Mouse (Mus musculus) E14TG2a.4 (cell line): Measurements from ENCODE around the gene Acox2.

Experiments
- H3K27me3 ChIP-seq: 2 replicates; pipeline ENCODE4 v1.6.1; 2014; ENCODE audit warnings: low read length, control low read depth; ENCODE audit not compliant: insufficient read depth
- H3K36me3 ChIP-seq: 2 replicates; pipeline ENCODE4 v1.6.1; 2014; ENCODE audit warnings: low read length, control low read depth; ENCODE audit not compliant: insufficient read depth
- H3K4me1 ChIP-seq: replicated peaks from 2 replicates; pipeline ENCODE4 v1.6.1; 2014; ENCODE audit warnings: low read depth, low read length, control low read depth
- H3K4me3 ChIP-seq: replicated peaks from 2 replicates; pipeline ENCODE4 v1.5.1; 2014; ENCODE audit warnings: mild to moderate bottlenecking, low read length
- H3K9me3 ChIP-seq: 2 replicates; pipeline ENCODE4 v1.6.1; 2014; ENCODE audit warnings: low read length, control low read depth
- CTCF ChIP-seq: conservative IDR thresholded peaks from 2 replicates; pipeline ENCODE4 v1.5.1; 2014; ENCODE audit warnings: low read length
- NANOG ChIP-seq: IDR thresholded peaks from 2 replicates; pipeline ENCODE4 v1.6.1; 2014; ENCODE audit warnings: borderline replicate concordance, low read length, mixed read lengths
- POU5F1 ChIP-seq: IDR thresholded peaks from 2 replicates; pipeline ENCODE4 v1.6.1; 2014; ENCODE audit warnings: low read length, borderline replicate concordance

Gene Acox2

DNA sequence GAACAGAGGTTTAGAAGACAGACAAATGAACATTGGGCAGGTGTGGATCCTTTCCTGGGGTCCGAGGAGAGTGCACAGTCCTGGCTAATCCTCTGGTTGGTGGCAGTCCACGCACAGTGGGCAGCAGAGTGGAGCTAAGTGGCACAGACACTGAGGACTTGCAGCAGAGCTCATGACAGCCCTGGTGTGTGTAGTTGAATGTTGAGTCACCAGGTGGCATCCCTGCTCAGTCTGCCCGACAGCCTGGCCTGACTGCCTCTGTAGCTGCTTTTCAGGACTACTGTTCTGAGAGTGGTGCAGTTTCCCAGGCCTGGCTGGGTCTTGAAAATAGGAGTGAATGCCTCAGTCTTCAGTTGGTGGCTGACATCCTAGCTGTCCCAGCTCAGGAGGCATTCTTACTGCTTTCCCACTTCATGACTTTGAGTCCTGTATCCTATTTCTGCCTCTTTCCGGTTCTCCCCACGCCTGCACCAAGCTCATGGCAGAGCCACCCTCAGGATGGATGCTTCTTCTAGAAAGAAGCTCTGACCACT is 16.7 kb downstream of the Acox2 start:
- no peak overlapping the region for H3K4me3 ChIP-seq
- no peaks in the 10 kb centered on the region for H3K36me3 ChIP-seq
- TF ChIP-seq NANOG (no peak), CTCF (no peak), POU5F1 (no peak)

DNA sequence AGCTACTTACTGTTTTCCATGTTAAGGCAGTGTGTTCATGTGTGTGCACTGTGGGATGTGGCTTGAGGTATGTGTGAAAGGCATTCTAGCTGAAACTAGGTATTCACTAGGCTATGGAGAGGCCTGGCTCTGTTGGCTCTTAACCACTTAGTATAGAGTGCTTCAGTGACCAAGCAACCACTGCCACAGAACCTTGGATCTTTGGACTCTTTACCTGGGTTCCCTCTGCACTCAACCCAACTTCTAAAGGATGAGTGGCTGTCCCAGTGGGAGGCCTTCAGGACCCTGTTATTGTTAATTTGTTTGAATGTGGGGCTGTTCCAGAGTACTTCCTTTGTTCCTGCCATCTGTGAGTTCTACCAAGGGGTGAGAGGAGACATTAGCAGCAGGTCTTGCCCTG is 17.3 kb downstream of the Acox2 start:
- no peaks in the 10 kb centered on the region for H3K36me3 ChIP-seq
- 0 out of 2 replicates have a peak, but pooled peaks cover 3% of the 10 kb centered on the region for H3K27me3 ChIP-seq
- TF ChIP-seq NANOG: no peak
- no peak for TF ChIP-seq CTCF
- no peak for TF ChIP-seq POU5F1

More for the DNA sequence above, 16.7 kb downstream of the Acox2 start:
- no peaks in the 10 kb centered on the region for H3K9me3 ChIP-seq
- H3K27me3 ChIP-seq: 0 out of 2 replicates have a peak, but pooled peaks cover 3% of the 10 kb centered on the region
- peaks cover 8% of the 10 kb centered on the region; the same call in 1 of the 2 replicates for H3K4me1 ChIP-seq

DNA sequence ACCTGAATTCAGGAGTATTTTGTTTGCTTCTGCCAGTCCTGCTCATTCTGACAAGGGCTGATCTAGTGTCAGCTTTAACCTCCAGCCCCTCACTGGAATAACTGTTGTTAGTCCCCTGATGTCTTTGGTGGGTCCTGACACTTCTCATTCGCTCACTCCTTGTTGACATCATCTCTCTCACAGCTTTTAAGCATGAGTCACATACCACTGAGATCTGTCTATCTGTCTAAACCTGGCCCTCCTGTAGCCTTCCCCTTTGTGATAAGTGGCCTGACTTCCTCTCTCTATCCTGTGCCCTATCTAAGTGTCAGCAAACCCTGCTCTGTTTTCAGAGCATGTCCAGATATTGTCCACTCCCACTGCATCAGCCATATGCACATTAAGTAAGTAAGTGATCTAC is 25.9 kb downstream of the Acox2 start:
- Histone ChIP-seq H3K4me3 (no peak overlapping the region), H3K36me3 (no peaks in the 10 kb centered on the region), H3K27me3 (no peaks in the 10 kb centered on the region), H3K9me3 (no peaks in the 10 kb centered on the region), H3K4me1 (no peaks in the 10 kb centered on the region)
- TF ChIP-seq NANOG: no peak
- TF ChIP-seq POU5F1: no peak
- TF ChIP-seq CTCF: no peak

More for the DNA sequence above, 17.3 kb downstream of the Acox2 start:
- Histone ChIP-seq H3K9me3 (no peaks in the 10 kb centered on the region), H3K4me1 (peaks cover 8% of the 10 kb centered on the region; the same call in 1 of the 2 replicates), H3K4me3 (no peak overlapping the region)

- Histone ChIP-seq H3K4me3 (no peak overlapping the region), H3K4me1 (no peaks in the 10 kb centered on the region), H3K27me3 (no peaks in the 10 kb centered on the region), H3K9me3 (no peaks in the 10 kb centered on the region), H3K36me3 (no peaks in the 10 kb centered on the region)
- TF ChIP-seq NANOG (no peak), CTCF (no peak), POU5F1 (no peak)
These were observed 26.8 kb downstream of the Acox2 start for GRCm38 (mm10) chr14:8232155-8232910.

GRCm38 (mm10) chr14:8229367-8230019 is 29.7 kb downstream of the Acox2 start:
- 0 out of 2 replicates have a peak, but pooled peaks cover 2% of the 10 kb centered on the region for H3K36me3 ChIP-seq
- no peaks in the 10 kb centered on the region; the same call in 1 of the 2 replicates for H3K4me1 ChIP-seq
- H3K27me3 ChIP-seq: no peaks in the 10 kb centered on the region
- no peak overlapping the region for H3K4me3 ChIP-seq
- no peak for TF ChIP-seq POU5F1
- no peak for TF ChIP-seq CTCF
- no peak for TF ChIP-seq NANOG
- no peaks in the 10 kb centered on the region for H3K9me3 ChIP-seq

DNA sequence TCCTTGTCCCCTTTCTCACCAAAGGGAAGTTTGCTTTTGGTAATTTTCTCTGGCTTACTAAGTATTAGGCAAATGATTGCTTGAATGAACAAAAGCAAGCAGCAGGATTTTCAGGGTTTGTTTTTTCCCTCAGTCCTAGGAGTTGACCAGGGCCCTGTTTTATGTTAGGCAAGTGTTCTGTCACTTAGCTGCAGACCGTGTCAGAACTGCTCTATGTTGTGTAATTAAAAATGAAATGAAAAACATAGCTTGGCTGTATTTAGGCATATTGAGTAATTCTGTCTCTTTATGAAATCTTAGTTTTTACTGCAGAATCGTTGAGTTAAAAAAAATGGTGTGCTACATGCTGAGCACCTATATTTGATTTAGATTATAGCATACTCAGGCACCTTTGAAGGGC is 34.3 kb downstream of the Acox2 start:
- no peak for TF ChIP-seq POU5F1
- TF ChIP-seq NANOG: no peak
- TF ChIP-seq CTCF: no peak
- peaks cover 41% of the 10 kb centered on the region for H3K36me3 ChIP-seq
- H3K27me3 ChIP-seq: no peaks in the 10 kb centered on the region
- peaks cover 10% of the 10 kb centered on the region for H3K4me1 ChIP-seq
- no peak overlapping the region for H3K4me3 ChIP-seq
- H3K9me3 ChIP-seq: no peaks in the 10 kb centered on the region

DNA sequence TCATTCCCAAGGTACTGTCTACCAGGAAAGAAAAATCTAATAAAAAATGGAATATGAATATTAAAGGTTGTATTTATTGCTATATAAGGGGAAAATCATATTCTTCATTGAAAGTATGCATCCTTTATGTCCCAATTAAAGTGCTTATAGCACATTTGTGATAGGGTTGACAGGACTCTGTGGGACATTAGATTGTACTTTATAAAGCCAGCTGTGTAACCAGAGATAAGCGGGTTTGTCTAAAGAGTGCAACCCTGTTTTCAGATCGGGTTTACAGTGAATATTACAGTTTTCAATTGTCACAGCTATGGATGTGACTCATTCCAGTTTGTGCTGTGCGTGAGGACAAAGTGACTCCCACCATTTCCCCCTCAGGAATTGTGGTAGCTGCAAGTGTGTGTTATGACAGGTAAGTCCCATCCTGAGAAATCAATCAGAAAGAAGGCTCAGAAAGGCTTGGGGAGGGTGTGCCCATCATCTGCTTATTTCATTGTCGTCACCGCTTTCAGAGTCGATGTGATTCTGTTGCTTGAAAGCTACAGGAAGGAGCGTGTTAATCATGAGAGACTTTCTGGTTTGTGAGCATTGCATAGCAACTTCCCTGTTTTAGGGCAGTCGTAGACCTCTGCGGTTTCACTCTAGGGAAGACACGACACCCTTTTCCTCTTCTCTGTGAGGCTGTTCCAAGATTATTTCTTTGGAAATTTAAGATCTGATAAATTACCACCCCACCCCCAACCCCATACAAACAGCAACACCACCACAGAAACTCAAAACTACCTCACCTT is 35.5 kb downstream of the Acox2 start:
- TF ChIP-seq CTCF (no peak), POU5F1 (no peak), NANOG (no peak)
- Histone ChIP-seq H3K27me3 (no peaks in the 10 kb centered on the region), H3K36me3 (peaks cover 41% of the 10 kb centered on the region), H3K4me3 (no peak overlapping the region), H3K4me1 (peaks cover 19% of the 10 kb centered on the region), H3K9me3 (no peaks in the 10 kb centered on the region)

DNA sequence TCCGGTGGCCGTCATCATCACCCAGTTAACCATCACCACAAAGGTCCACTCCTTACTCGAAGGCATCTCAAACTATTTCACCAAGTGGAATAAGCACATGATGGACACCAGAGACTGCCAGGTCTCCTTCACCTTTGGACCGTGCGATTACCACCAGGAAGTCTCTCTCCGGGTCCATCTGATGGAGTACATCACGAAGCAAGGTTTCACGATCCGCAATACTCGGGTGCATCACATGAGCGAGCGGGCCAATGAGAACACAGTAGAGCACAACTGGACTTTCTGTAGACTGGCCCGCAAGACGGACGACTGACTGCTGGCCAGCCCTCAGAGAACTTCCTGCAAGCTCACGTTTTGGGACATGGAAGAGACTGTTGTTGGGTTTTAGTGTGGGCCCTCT is 36.6 kb downstream of the Acox2 start:
- no peaks in the 10 kb centered on the region for H3K27me3 ChIP-seq
- H3K4me3 ChIP-seq: no peak overlapping the region
- peaks cover 28% of the 10 kb centered on the region for H3K4me1 ChIP-seq
- peaks cover 41% of the 10 kb centered on the region for H3K36me3 ChIP-seq
- H3K9me3 ChIP-seq: no peaks in the 10 kb centered on the region
- TF ChIP-seq POU5F1 (no peak), NANOG (no peak), CTCF (no peak)
